Mouse (Mus musculus) adrenal gland, adult 10 weeks (tissue): ENCODE results near the gene Gm1043. TPM values are rescaled to one million over a fixed set of nuclear protein-coding genes. Genes with fewer than 3 reads are reported as not detected.

Experiments
- polyA plus RNA-seq: library from polyadenylated mRNA; stranded (reverse); fragments of 350-450 nt; fragmentation: Illumina TruSeq; extraction: RNeasy Lipid Tissue Mini Kit (QIAGEN cat#74804); gene quantifications from one replicate; pipeline ENCODE4 v1.2.3, GENCODE M21; 2014; ENCODE audit warnings: low read depth, low replicate concordance

Gene Gm1043
- not detected for polyA plus RNA-seq

DNA sequence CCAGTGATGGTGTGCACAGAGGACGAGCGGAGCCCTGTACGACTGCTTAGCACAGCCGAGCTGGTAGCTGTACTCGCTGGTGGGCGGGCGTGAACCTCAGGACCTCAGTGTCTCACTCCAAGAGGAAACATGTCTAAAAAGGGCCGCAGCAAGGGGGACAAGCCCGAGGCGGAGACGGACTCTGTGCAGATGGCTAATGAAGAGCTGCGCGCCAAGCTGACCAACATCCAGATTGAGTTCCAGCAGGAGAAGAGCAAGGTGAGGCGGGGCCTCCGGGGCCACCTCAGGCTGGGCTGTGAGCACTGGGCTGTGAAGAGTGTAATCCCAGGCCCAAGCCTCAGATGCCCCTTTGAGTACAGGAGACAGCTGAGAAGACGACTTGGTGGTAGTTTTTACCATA lies at the start of gene Gm1043:
Gm1043 (plus strand) TSS at position 130 of the 400 bp plus-strand sequence.

DNA sequence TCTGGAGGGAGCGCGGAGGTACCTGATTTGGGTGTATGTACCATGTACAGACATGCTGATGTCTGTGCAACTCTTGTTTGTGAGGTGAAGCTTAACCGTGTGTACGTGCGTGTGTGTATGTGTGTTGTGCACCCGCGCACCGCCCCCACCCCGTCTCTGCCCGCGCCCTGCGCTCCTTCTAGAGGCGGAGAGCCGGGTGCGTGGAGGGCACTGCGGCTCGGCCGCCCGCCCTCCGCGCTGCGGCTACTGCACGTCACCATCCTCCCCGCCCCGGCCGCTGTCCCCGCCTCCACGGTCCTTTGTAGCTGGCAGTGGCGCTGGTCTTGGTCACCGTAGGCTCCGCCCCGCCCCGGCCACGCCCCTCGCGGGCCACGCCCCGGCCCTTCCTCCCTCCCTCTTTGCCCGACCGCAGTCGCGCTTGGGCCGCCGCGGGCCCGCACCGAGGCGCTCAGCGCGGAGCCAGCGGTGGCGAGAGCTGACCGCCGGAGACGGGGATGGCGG lies 156.5 kb downstream of the Gm1043 start, which contains the start of gene Crmp1:
Crmp1 (plus strand) TSS at position 290 of the 501 bp plus-strand sequence.

Other genes starting within 250 kb of the Gm1043 start
- gene Ppp2r2c, start 216.9 kb upstream of the Gm1043 start, polyA plus RNA-seq = 3.5 TPM
- gene Wfs1, start 96.2 kb upstream of the Gm1043 start, polyA plus RNA-seq = 6.4 TPM
- gene Crmp1, start 156.6 kb downstream of the Gm1043 start, polyA plus RNA-seq = 0.70 TPM